Mouse (Mus musculus) spleen, adult 12 weeks (tissue): ENCODE data around the gene Ccl3.

ENCODE experiments used
- DNase-seq: peaks from one replicate; pipeline ENCODE4 v3.0.0; 2022; ENCODE audit warnings: low spot score

Ccl3 gene

DNA sequence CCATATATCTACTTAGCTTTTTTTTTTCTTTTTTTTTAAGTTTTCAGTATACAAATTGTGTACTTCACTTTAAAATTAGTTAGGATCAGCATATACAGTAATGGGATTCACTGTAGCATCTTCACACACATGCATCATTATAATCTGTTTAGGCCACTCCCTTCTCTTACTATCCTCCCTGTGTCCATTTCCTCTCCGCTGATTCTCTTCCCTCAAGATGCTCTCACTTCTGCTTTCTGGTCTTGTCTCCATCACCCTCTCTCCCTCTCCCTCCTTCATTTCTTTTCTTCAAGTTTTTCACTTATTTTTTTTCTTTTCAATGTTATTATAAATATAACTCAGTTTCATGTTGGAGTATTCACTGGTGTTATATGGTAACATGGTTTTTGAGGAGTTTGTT is 30.1 kb downstream of the Ccl3 start:
- DNase-seq: no peak

DNA sequence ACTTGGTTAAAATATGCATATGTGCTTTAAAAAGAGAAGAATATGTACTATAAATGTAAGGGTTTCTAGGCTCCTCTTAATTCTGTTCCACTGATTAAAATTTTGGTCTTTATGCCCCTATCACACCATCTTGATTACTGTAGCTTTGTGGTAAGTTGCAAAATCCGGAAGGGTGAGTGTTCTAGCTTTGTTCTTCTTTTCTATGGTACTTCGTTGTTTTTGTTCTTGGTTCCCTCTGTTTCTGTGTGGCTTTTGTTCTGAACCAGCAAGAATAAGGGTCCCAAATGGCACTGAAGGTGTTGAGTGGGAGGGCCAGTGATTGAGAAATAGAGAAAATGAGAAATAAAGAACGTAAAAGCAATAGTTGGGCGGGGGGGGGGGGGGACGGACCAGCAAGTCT is 30.9 kb downstream of the Ccl3 start:
- no peak for DNase-seq

DNA sequence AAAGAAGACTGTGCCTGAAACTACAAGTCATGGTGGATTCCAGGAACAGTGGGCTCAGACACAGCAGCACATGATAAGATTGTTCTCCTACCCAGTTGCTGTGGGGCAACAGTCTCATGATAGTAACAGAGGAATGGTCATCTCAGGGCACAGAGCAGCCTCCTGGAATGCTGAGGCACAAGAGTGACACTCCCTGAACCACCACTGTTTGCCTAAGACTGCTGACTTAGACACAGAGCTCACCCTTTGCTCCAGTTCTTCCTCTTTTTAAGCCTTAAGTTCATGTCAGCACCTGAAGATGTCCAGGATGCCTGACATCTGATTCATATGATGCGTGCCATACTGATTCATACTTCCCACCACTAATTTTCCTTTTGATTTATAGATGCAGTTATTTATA is 32.6 kb downstream of the Ccl3 start:
- DNase-seq: no peak

DNA sequence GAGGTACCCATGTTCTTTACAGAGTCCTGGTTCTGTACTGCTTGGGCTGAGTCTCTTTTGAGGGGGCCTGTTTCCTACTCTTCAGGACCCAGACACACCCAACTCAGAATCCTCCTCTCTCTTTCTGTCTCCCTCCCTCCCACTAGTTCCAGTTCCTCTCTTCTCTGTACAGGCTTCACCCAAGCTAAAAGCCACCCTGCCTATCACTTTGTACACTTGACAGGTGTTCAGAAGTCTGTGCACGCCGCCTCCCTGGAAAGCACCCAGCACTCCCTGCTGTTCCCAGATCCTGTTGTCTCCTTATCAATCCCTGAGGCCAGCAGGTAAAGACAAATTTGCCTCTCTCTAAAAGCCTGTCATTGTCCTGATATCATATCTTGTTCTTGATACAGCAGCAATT is 38.3 kb downstream of the Ccl3 start:
- no peak for DNase-seq

DNA sequence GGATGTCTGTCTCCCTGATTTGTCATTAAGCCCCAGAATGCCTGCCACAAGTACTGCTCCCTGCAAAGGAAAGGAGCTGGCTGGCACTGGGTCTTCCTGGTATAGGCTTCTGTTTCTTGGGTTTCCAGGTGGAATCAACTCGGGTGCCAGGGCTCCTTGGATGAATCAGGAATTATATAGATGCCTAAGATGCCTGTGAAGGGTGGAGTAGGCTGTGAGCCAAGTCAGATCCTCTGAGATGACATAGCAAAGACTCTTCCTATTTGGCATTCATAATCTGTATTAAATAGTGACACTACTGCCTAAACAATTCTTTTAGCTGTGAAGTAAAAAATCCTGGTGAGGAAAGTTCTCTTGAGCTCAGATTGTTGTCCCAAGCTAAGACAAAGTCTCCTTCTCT is 42.8 kb downstream of the Ccl3 start:
- DNase-seq: no peak

DNA sequence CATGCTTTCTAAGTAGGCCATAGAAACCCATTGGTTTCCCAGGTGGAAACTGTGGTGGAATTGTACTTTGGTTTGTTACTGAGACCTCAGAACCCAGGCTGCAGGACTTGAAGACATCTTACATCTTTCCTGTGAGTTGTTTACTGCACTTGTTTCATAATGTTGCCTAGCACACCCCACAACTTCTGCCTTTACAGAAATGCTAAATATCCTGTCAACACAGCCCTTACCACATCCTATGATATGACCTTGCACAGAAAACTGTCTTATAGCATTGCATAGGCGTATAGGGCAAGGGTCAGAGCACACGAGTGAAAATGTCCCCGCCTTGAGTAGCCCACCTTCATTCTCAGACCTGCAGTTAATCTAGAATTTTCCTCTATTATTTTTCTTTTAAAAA is 43.6 kb downstream of the Ccl3 start:
- DNase-seq: no peak

DNA sequence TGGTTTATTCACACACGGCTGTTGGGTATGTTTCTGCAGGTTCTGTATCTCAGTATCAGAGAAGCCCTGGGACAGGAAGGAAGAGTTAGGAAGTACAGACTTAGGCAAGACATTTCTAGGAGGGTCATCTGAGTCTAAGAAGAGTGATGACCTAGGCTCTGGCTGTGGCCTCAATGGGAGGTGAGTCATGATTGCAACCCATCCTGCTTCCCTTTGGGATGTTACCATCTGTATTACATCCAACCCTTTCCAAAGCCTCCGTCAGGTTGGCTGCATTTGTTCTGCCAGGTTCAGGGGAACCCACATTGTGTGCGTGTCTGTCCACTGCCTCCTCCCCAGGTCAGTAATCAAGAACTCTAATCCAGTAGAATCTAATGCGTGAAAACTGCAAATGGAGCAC is 44.5 kb downstream of the Ccl3 start:
- no peak for DNase-seq

DNA sequence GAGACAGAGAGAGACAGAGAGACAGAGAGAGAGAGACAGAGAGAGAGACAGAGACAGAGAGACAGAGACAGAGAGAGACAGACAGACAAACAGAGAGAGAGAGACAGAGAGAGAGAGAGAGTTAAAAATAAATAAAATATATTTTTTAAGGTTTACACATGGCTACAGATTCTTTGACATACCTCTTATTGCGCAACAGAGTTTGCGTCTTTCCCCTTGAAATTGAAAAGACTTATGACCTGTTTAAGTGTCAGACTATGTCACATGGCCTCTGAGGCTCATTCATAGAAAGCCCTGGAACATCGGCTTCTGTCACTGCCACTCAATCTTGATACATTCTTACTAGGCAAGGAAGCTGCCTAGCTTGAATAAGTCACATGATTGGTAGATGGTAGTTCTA is 45.8 kb downstream of the Ccl3 start:
- DNase-seq: no peak

DNA sequence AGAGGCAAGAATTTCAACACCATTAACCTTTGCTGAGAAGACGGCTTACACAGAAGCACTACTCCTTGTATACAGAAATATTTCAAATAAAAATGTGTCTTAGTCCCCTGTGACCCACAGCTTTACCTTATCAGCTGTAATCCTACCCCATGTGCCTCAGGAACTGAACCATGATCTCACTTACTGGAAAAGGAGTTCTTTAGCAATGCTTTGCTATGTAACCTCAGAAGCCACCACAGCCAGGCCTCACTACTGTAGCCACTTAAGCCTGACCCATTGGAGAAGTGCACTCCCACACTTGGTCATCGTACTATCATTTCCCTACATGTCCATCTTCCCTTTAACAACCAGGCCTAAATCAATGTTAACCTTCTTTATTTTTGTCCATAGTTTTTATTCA is 48.6 kb downstream of the Ccl3 start:
- no peak for DNase-seq

DNA sequence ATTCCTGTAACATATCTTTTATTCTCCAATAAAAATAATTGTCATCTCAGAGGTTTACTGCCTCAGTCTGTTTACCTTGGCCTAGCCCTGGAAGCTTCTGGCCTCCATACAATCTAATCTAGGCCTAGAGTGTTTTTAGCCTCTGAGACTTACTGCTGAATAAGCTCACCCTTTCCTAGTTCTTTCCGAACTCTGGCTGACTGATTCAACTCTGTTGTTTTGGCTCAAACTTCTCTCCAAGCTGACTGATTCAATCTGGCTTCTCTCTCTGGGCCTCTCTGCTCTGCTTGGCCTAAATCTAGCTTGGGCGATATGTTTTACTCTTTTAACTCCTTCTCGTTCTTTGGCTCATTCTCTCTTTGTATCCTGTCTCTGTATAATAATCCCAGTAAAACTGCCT is 50.2 kb downstream of the Ccl3 start:
- DNase-seq: no peak

DNA sequence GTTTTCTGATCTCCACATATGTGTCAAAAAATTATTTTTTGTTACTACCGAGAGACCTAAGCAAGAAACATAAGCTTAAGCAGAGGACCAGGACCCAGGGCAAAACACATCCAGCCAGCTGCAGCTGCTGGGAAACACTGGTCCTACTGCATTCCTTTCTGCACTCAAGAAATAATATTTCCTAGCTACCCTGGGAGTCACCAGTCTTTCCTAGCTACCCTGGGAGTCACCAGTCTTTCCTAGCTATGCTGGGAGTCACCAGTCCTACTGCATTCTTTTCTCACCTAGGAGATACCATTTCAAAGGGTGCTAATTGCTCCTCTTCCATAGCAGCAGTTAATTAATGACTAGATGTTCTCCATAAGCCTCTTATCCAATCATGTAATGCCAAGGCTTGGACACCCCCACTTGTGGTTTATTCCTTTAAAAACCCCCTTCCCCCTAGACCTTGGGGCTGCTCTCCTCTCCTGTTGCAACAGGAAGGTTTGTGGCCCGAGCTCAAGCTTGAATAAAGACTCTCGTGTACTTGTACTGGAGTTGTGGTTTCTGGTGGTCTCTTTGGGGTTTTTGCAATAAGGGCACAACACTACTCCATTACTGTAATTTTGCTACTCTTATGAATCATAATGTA is 50.8 kb downstream of the Ccl3 start:
- DNase-seq: no peak
